Mouse (Mus musculus) left cerebral cortex, postnatal 14 days (tissue): ENCODE data around the gene Rgs1. TPM values are rescaled to one million over a fixed set of nuclear protein-coding genes. Genes with fewer than 3 reads are reported as not detected.

Experiments used
- DNase-seq, 2 experiments: peaks; one replicate each; pipeline ENCODE4 v3.0.0; 2021 to 2022; ENCODE audit warnings: low spot score in 2 of 2, mixed read lengths in 1 of 2
- intact Hi-C: fragments of 180-260 bp; cut with DNase I; formaldehyde crosslinking; loops from one replicate; pipeline ENCODE4 v1.15.1; 2025
- total RNA-seq, 2 experiments: library from RNA; stranded (reverse); gene quantifications; 2 replicates each; pipeline ENCODE4 v1.2.3; 2021

Gene Rgs1
- total RNA-seq, 2 experiments from 2014 or later, result 0.62 TPM; not detected in 1

- DNase-seq, result no peak
- intact Hi-C loops, result no loop called here
Measured at GRCm38 (mm10) chr1:144202939-144203338, 46.1 kb downstream of the Rgs1 start.

GRCm38 (mm10) chr1:144200496-144200895 lies 48.5 kb downstream of the Rgs1 start:
- intact Hi-C loops, result no loop called here
- DNase-seq, result no peak

DNA sequence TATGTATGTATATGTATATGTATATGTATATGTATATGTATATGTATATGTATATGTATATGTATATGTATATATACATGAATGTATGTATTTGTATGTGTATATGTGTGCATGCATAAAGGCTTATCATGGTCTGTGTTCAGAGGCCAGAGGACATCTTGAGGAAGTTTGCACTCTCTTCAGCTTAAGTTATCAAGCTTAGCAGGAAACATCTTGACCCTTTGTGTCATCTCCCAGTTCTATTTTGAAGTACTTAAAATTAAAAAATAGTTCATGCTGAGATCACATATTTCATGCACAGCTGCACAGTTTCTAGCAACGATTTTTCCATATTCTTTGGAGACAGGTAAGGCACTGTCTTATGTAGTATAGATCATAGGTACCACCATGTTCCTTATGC lies 49.5 kb downstream of the Rgs1 start:
- intact Hi-C loops, result loop anchor here (5.0 kb wide), 1 partner anchor 397 kb away; no protein-coding TSS in a partner anchor
- DNase-seq, result no peak

DNA sequence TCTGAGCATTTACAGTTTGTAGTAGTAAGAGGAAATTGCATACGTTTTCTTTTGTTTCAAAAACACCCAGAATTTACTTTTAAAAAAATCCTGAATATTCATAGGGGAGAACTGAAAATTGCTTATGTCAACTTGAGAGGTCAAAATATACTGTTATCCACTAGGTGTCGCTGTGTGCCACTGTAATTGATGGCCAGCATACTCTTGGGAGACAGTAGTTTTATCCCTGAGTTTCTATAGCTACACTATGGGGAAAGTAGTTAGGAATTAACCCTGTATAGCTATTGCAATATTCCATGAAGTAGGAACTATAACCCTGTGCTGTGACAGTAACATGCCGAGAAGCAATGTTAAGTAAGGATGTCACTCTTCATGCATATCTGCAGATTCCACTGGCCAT lies 51.4 kb downstream of the Rgs1 start:
- DNase-seq, result peak; percentile 49 to 75
- intact Hi-C loops, result loop anchor here (5.0 kb wide), 1 partner anchor 395 kb away; no protein-coding TSS in a partner anchor

Other genes starting within 250 kb of the Rgs1 start
- 10 to 100 TPM; 52.5 to 64.5 TPM for gene Rgs2, start 245.1 kb downstream of the Rgs1 start, total RNA-seq
- gene Rgs13, start 71.9 kb downstream of the Rgs1 start, total RNA-seq, result 1 to 10 TPM; 1.9 to 2.0 TPM